Mouse (Mus musculus) CD4-positive naive resting alpha-beta T cell, adult 57 days (primary cell): ENCODE data around the gene Supt3. TPM values are rescaled to one million over a fixed set of nuclear protein-coding genes. Genes with fewer than 3 reads are reported as not detected.

Experiments used
- total RNA-seq: library from RNA; stranded (reverse); gene quantifications from one replicate; pipeline ENCODE4 v1.2.4, GENCODE M21; 2023

Gene Supt3
- total RNA-seq, result 14.4 TPM

GRCm38 (mm10) chr17:44776738-44777270 is at the start of gene Supt3:
Supt3 (plus strand) TSS chr17:44777152.

DNA sequence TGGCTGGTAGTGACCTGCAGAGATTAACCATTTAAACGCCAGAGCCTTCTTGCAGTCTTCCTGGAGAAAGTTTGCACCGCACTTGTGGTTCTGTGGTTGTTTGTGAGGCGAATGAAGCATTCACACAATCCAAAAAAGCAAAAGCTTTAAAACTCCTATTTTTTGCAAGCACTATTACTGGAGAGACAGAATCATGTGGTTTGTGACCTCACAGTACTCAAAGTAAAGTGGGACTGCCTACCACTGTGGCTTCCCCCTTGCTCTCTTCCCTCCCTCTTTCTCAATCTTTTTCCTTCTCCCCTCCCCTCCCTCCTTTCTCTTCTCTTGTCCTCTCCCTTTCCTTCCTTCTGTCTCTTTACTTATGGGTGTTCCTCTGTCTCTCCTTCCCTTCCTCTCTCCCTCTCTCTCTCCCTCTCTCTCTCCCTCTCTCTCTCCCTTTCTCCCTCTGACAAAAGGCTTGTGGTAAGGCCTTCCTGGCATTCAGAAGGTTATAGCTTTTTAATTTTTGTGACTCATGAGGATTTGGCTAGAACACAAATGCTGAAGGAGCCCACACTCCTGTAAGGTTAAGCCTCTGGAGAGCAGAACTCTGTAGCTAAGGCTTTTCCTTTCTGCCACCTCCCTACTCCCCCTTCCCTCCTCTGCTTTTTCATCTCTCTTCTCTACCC is 37.7 kb downstream of the Supt3 start, which contains the start of gene Runx2:
Runx2 (minus strand) TSS at position 290 of the 668 bp plus-strand sequence.

Other genes starting within 250 kb of the Supt3 start
- gene Runx2, start 37.6 kb downstream of the Supt3 start, total RNA-seq, result 2.7 TPM